Mouse (Mus musculus) gastrocnemius, postnatal 14 days (tissue): ENCODE data around the gene Ccdc180. TPM values are rescaled to one million over a fixed set of nuclear protein-coding genes. Genes with fewer than 3 reads are reported as not detected.

Source experiments
- DNase-seq: peaks from one replicate; pipeline ENCODE4 v3.0.0; 2021; ENCODE audit warnings: mixed read lengths
- intact Hi-C: fragments of 180-260 bp; cut with DNase I; formaldehyde crosslinking; loops from one replicate; pipeline ENCODE4 v1.15.1; 2025; ENCODE audit warnings: low total_unique reads
- long read RNA-seq, 2 experiments: library from polyadenylated mRNA; stranded (forward); transcript quantifications; one replicate each; pipeline ENCODE4 v2.0.0; 2021
- total RNA-seq, 2 experiments: library from RNA; stranded (reverse); gene quantifications; 2 replicates each; pipeline ENCODE4 v1.2.3; 2021

The Ccdc180 gene
- total RNA-seq, result under 1 TPM in 1 of 2 experiments, not detected in 1; 0.04 TPM
- long read RNA-seq, experiment 1, result 0 reads
- long read RNA-seq, experiment 2, result 0 reads

DNA sequence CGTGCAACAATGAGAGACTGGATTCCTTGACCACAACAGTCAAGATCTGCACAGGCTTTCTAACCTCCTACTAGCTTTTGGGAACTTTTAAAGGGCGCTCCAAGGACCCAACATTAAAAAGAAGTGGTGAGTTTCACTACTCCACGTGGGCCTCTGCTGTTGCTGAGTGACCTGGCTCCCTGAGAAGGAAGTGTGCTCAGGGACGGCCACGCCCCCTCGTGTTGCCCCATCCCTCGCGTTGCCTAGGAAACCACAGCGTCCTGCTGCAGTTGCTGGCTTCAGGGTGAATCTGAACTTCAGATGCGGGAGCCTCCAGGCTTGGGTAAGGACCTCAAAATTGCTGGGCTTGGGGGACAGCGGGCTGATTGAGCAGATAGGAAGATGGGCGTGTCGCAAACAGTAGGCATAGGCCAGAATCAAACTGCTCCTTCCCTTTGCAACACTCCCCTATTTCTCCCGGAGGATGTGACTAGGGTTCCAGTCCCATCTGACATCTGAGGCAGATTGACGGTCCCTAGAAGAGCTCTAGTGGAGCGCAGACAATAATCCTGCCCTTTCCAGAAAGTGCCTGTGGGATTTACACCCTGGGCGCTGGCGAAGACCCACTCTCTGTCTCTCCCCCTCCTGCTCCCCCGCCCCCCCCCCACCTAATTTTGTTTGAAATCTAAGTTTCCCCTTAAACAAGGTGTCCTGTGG, at the start of gene Ccdc180:
Ccdc180 (plus strand) TSS at position 238 of the 696 bp plus-strand sequence.
- DNase-seq, result peak; percentile 58
- intact Hi-C loops, result no loop called here

DNA sequence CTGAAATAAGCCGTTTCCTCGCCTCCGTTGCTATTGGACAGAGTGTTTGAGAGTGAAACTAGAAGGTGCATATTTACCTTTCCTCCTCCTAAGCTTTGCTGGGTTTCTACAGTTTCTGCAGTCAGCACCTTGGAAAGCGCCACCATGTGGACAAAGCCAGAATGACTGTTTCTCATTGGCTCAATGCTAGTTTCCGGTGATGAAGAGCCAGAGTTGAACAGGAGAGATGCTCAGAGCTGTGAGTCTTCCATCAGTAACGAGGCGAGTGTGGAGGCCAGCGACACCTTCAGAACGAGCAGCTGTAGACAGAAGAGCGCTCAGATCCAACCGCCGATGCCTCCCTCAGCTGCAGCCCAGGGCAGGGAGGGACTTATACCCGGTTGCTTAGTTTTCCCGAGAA, 45.7 kb upstream of the Ccdc180 start:
- DNase-seq, result no peak

DNA sequence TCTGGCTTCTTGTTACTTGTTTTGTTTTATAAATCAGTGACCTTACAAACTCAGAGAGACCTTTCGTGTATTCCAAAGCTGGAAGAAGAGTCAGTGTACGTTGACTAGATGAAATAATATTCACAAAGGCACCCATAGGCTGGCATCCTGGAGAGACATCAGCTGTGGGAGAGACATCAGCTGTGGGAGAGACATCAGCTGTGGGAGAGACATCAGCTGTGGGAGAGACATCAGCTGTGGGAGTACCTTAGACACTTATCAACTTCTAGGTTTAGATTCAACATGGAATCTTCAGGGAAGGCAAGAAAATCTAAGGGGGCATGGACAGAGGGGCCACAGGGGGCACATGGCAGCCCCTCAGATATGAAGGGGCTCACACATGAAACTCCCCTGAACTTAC, 43.8 kb upstream of the Ccdc180 start:
- no peak for DNase-seq
- intact Hi-C loops, result no loop called here

More for the DNA sequence above, 45.7 kb upstream of the Ccdc180 start:
- intact Hi-C loops, result no loop called here

DNA sequence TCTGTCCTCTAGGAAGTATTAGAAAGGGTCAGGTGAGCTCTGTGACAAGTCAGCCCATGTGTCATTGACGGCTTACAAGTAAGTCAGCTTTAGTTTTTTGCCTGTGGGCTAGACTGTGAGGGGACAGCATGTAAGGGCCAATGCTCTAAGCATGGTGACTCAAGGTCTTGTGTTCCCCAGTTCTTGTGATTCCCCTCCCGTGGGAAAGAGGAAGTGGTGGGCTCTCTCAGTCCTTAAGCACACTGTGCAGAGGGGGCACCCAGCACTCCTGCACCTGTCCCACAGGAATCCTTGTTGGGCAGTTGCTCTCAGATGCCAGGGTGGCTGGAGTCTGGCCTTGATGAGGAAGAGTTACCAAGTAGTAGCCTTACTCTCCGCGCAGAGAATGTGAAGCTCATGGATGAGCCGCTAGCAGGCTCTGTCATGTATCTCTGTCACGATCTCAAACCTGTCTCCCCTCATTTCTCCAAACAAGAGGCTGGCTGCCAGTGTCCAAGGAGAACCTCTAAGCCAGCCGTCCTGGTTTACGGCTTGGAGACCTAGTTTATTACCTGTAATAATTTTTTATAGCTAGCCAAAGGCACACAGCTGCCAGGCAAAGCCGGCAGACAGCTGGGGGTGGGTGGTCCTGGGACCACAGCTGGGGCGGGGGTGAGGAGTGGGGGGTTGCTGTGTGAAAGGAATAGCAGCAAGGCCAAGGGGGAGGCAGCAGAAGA, 41.8 kb upstream of the Ccdc180 start, which contains the start of gene Stra6l:
Stra6l (plus strand) TSS at position 556 of the 716 bp plus-strand sequence.
- no peak for DNase-seq
- intact Hi-C loops, result no loop called here

DNA sequence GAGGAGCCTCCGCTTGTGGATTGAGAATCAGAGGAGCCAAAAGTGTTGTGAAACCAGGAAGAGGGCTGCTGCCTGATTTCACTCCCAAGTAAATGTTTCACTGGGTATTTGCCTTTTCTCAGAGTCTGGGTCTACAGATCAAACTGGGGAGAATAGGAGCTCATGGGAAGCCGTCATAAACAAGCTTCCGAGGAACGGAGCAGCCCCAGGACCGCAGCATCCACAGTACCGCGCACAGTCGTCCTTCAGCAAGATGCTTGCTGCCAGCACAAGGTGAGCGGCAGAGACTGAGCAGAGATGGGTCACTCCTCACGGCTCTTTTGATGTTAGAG, 41.3 kb upstream of the Ccdc180 start:
- no peak for DNase-seq
- intact Hi-C loops, result no loop called here

DNA sequence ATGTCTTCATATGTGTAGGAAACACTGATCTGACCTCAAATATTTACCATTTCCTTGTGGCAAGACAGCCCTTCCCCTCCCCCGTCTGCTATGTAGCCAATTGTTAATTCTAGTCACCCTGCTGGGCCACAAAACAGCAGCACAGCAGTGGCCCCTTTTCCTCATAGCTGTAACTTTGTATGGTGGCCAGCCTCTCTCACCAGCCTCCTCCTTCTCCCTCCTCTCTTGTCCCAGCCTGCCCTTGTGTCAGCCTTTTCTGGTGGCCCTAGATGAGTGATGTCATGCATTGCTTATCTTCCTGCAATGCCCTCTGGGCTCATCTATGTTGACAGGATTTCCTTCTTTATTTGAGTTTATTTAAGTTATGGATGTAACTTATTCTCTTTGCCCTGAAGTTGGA, 40.7 kb upstream of the Ccdc180 start:
- intact Hi-C loops, result no loop called here
- no peak for DNase-seq

DNA sequence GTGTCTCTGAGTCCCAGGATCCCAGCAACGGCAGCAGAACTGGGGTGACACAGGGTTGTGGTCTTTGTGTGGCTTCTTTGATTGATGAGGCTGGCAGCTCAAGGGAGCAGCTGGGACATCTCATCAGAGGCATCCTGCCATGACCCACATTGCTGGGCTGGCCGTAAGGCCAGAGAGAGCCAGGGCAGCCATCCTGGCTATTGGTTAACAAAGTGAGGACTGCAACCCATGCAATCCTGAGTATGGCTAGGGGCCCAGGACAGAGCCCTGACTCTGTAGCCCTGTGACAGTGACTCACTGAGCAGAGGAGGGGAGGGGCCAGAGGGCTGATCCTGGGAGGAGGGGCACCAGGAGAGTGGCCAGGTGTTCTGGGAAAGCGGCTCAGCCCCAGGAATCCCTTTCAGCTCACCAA, 38.5 kb upstream of the Ccdc180 start:
- peak; percentile 72 for DNase-seq
- intact Hi-C loops, result loop anchor here (10.0 kb wide), 1 partner anchor 317 kb away; the partner anchor contains the start of gene Shb

DNA sequence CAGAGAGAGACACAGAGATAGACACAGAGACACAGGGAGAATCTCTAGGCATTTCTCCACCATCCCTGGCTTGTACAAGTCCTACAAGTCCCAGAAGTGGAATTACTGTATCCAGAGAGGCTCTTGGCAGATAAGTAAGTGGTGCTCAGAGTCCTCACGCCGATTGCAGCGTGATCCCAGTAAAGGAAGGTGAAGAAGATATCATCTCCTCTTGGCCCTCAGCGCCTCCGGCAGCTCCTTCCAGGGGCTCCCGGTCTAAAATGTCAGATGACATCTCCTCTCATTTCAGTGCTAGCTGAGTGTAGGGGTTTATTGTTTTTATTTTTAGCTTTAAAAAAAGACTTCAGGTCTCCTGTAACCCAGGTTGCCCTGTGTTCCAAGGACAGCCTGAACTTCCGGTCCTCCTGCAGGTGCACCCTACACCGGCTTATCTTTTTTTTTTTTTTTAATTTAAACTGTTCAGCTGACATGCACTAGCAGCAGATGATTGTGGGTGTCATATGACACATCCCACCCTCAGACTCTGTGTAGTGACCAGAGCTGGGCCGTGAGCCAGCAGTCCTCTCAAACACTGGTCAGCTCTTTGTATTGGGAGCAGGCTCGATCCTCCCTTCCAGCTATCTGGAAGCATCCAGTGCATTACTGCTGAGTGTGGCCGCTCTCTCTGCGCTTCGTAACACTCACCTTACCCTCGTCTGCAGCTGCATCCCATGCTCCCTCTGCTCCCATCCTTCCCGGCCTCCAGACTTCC, 36.4 kb upstream of the Ccdc180 start:
- intact Hi-C loops, result loop anchor here (10.0 kb wide), 1 partner anchor 319 kb away; the partner anchor contains the start of gene Shb

DNA sequence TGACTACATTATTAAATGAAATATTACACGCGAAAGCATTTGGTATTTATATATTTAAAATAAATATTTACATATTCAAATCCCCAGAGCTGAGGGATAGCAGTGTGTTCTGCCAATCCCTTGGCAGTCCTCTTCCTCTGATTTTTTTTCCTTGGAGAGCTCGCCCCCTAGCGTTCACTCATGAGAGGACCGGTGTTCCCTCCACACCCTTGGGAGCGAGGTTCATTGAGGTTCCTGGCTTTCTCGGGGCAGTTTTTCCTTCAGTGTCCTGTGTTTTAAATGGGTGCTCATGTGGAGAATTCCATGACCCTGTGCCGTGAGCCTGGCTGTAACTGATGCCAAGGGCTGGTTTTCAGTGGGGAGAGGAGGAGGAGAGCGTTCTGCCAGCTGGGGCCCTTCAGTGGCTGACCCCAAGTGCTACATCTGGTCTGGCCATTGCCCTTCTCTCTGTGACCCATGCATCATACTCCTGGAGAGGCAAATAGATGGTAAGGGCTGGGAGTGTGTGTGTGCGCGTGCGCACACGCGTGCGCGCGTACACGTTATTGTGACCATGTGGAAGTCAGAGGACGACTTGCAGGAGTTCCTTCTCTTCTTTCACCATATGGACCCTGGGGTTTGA, 34.2 kb upstream of the Ccdc180 start:
- DNase-seq, result peak; percentile 72
- intact Hi-C loops, result loop anchor here (5.0 to 10.0 kb wide), 3 partner anchors 39 to 439 kb away; partner anchors contain the start of gene Shb

More for the DNA sequence above, 36.4 kb upstream of the Ccdc180 start:
- DNase-seq, result no peak

DNA sequence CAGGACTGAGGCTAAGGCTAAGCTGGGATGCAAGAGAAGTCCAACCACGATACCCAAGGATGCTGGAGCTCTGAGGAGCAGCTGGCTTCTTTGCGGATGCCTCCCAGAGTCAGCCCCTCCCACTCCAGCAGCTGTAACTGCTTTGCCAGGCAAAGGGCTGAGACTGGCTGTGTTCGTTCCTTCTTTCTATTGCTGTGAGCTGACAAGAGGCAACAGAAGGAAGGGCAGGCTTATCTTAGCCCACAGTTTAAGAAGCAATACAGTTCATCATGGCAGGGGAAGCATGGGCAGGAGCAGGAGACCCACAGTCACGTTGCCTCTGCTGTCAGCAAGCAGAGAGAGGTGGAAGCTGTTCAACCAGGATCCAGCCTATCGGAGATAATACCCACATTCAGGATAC, 28.9 kb upstream of the Ccdc180 start:
- DNase-seq, result no peak
- intact Hi-C loops, result no loop called here

DNA sequence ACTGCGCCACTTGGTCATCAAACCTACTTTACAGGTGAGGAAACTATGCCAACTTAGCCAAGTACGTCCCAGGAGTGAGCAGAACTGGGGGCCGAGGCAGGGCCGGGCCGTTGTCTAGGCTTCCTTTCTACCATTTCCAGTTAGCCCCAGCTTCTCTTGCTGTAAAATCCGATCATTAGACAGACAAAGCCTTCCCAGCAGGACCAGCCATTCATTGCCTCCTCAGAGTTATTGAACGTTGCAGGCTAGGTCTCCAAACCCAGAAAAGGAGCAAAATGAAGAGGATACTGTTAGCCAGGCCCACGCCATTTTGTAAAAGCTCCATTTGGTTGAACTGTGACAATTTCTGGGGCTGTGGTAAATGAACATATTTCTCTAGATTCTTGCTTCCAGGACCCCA, 22.7 kb upstream of the Ccdc180 start:
- intact Hi-C loops, result no loop called here
- no peak for DNase-seq

DNA sequence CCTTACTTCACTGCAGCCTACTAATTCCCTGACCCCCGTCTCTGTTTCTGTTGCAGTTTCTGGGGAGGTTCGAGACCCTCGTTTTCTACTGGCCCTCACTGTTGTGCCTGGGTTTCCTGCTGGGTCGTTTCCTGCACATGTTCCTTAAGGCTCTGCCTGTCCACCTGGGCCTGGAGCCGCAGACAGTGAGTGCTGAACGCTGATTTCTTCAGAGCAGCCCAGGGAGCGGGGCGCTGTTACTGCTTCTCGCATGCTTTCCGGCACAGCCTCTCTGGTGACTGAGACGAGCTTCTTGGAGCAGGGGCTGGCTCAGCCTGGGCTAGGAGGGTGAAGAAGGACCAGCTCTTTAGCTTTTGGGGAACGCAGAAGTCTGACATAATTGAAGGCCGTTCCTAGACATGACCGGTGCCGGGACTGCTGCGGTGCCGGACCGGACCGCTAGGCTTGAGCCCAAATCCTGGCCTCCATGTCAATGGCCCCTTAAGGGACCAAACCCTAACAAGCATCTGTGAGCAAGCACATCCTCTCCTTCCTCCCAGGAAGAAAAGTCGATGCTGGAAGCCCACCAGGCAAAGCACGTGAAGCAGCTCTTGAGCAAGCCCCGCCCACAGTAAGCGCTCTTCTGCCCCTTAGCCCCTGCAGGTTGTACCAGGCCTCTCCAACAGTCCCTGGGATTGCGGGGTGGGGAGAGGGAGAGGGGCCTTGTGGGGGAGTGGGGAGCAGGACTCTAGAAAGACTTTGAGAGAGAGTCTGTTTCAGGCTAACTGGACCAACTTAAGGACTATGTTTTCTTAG, 20.9 kb upstream of the Ccdc180 start:
- intact Hi-C loops, result no loop called here
- no peak for DNase-seq

DNA sequence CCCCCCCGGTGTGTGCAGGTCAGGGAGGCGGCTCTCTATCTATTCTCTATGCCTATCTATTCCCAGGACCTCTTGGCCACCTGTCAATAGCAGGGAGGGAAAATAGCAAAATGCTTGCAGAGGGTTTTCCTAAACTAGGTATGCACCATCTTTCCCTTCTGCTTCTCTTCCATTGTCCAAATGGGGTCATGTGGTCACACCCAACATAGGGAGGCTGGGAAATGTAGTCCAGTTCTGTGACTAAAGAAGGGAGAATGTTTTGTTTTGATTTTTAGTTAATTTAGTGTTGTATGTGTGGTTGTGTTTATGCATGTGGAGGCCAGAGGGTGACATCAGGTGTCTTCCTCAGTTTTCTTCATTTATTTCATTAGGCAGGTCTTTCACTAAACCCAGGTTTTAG, 18.0 kb upstream of the Ccdc180 start:
- intact Hi-C loops, result no loop called here
- DNase-seq, result no peak

DNA sequence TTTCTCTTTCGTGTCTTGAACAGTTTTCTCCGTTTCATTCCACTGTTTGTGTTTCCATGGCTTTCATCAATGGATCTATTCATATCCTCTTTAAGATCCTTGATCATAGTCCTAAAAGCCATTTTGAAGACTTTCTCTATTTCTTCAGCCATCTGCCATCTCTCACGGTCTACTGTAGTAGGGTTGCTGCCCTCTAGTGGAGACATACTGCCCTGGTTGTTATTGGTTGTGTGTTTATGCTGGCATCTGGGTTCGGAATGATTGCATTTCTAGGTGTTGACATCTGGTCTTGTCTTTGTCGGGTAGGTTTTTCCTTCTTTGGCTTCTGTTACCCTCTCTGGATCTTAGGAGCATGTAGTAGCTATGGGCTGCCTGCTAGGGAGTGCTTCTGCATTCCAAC, 11.2 kb upstream of the Ccdc180 start:
- intact Hi-C loops, result no loop called here

DNA sequence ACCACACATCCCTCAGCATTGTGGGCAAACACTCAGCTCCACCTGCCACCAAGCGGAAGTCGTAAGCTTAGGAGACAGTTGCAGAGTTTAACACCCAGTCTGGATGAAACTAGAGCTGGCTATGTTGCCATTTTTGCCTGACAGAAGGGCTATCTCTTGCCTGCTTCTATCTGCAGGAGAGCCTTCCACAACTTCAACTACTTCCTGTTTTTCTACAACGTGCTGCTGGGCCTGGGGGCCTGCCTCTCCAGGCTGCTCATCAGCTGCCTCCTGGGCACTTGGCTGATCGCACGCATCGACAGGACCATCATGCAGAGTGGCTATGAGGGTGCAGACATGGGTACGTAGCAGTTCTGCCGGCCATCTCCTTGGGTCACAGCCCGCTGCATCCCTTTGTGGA, 7.6 kb upstream of the Ccdc180 start:
- intact Hi-C loops, result no loop called here
- DNase-seq, result no peak

More for the DNA sequence above, 11.2 kb upstream of the Ccdc180 start:
- peak; percentile 17 for DNase-seq

DNA sequence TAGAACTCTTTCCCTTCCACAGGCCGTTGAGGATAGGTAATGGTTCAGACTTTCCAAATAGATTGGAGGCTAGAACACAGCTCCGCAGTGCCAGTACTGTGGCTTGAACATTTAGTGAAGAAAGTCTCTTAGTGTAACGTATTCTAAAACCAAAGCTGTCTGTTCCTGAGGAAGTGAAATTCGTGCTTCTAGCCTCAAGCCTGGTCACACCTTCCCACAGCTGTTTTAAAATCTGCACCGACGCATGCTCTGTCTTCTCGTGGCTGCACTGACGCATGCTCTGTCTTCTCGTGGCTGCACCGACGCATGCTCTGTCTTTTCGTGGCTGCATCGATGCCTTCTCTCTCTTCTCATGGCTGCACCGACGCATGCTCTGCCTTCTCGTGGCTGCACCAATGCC, 6.9 kb upstream of the Ccdc180 start:
- DNase-seq, result no peak
- intact Hi-C loops, result no loop called here

DNA sequence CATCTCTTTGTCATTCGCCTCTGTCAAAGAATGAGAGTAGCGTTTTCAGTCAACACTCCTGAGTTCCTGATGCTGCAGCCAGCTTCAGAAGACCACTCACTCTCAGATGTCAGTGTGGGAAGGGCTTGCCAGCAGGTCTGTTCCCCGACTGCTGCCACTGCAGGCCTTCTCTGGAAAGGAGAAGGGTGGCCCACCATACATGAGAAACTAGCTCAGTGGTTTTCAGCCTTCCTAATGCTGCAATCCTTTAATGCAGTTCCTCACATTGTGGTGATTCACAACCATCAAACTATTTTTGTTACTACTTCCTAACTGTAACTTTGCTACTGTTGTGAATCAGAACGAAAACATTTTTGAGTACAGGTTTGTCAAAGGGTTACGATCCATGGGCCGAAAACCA, 616 bp upstream of the Ccdc180 start:
- intact Hi-C loops, result no loop called here
- no peak for DNase-seq

DNA sequence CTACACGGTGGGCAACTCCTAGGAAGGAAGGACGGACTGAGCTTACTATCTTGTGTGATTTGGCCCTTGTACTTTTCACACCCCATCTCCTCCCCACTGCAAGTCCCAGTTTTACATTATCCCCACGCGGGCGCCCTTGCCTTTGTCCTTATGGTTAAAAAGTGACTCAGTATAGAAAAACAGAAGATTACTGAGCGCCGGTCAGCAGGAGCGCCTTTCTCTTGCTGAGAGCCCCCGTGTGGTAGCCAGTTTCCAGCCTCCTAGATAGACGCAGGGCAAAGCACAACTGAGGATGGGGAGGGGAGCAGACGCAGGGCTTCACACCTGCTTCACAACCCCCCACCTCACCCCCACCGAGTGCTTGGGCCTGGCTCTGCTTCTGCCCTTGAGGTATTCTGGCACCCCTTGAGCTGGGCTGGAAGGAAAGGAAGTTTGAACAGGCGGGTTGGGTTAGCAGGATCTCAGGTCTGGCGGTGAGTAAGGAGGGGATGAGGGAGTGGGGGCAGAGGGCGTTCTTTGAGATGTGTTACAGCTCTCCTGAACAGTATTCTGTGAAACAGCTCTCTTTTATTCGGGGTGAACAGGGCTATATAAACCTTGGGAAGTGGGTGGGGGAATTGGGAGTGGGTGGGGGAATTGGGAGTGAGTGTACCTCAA, 6.5 kb downstream of the Ccdc180 start:
- intact Hi-C loops, result no loop called here
- DNase-seq, result no peak
